Mouse (Mus musculus) c-Kit-positive CD71-positive TER-119-positive erythroid progenitor cells, embryonic 14.5 days (primary cell): ENCODE results near the gene Gm5475.

Experiments
- DNase-seq: peaks from one replicate; pipeline ENCODE4 v3.0.0-alpha.2; 2013; ENCODE audit warnings: low spot score

Gene Gm5475

DNA sequence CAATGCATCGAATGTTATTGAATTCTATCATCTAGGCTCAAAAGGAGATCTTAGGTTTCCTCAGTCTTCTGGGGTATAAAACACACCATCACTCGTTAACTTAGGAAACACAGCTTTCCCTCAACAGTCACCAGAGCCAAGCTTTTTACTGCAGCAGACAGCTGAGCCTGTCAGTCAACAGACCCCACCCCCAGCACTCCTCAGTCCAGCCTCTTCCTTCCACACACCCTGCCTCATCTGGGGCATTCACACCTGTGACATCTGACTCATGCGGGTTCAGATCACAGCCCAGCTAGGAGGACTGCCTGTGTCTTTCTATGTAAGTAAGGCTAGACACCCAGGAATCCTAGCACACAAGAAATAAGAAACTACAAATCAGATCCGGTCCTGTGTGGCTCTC lies 7.9 kb upstream of the Gm5475 start:
- DNase-seq: no peak

- no peak for DNase-seq
Observed at GRCm38 (mm10) chr15:100414942-100415341, 7.0 kb upstream of the Gm5475 start.

DNA sequence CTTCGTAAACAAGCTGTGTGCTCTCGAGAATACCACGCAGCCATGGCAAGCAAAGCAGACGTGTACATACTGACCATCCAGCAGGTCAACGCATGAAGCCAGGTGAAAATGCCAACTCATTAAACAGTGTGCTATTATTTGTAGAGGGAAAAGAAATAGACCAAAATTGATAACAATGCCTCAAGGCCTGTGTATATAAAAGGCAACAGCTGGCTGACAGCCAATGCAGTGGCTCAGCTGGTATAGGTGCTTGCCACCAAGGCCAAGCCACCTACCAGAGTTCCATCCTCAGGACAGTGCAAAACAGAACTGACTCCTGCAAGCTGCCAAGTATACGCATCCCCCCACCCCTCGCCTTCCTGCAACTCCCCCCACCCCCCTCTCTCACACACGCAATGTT lies 6.3 kb upstream of the Gm5475 start:
- DNase-seq: no peak

GRCm38 (mm10) chr15:100417854-100418450 lies 4.0 kb upstream of the Gm5475 start:
- no peak for DNase-seq

DNA sequence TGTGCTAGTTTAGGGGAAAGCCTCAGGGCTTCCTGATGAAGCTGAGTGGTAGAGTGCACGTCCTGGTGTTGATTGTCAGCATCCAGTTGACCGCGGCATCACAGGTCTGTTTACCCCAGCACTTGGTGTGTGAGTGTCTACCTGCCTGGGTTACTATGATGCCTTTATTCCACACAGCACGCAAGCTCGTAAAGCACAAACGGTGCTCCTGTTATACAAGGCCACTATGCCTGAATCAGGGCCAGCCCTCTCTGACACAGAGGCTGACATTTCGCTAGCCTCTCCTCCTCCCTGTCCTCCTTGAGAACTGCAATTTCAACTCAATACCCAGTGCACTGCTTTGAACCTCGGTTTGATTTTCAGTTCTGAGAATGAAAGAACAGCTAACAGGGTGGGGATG lies 2.6 kb upstream of the Gm5475 start:
- no peak for DNase-seq

DNA sequence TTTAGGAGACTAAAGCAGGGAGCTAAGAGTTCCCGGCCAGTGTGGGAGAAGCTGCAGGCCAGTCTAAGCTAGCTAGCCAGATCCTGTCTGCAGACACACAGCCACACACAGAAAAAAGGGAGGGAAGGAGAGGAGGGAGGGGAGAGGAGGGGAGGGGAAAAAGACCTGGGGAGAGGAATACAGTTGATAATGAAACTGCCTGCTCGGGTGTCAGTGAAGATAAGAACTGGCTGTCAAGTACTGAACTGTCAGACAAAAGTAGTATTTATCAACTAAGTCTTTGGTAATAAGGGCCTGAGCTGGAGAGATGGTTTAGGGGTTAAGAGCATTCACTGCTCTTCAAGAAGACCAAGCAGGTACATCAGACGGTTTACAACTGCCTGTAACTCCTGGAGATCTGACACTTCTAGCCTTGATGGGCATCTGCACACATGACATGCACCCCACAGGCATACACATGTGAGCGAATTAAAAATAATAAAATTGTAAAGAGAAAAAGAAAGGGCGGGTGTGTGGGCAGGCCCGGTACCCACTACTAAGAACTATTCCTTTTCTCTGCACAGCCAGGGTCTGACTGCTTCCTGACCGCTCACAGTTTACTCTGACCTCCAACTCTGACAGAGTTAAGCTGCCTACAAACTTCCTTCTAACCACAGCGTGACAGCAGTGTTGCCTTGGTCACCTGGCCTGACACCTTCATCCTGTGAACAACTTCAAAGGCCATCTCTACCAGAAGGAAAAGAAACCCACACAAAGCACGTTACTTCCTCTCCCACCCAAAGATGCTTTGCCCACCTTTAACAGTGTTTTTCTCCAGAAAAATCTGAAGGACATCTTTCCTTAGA lies 1.8 kb upstream of the Gm5475 start:
- peak; percentile 83 for DNase-seq

DNA sequence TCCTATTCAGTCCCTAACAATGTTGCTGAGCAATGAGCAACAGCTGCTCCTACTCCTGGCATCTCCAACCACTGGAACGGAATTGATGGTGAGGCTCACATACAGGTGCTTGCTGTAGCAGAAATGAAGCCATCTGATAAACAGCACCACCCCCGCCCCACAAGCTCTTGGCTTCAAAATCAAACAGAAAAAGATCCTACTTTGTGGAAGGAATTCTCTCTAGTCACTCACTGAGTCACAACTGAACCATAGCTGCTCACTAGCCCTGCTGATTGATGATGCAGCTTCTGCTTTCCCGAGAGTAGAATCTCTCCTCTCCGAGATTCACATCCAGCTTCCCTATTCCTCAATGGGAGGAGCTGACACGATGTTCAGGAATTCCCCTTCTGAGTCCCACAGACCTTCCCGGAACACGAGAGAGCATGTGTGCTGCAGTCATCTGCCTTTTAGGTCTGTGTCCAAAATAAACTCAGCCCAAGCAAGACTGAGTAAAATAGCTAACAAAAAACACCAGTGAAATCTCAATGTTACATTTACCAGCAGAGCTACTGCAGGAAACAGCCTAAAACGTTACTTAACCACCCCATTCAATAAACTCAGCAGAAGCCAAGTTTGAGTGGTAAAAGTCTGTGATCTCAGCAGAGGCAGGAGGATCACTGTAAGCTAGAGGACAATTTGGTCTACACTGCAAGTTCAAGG lies 739 bp upstream of the Gm5475 start:
- DNase-seq: peak; percentile 47

DNA sequence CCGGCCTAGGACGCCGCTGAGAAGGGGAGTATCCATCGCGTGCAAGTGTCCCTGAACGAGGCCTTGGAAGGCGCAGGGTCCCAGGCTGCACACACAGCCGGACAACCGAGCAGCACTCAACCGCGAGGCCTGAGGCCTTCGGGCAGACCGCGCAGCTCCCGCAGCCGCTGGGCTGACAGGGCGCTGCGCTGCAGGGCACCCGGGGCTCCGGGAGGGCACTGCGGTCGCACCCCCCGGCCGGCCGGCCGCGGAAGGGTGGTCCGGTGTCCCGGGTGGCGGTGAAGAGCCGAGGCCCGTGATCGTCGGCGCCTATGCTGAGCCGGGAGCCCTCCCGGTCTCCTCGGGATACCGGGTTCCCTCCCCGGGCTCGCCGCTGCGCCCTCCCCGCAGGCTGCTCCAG lies 529 bp downstream of the Gm5475 start:
- DNase-seq: no peak

- peak; percentile 94 for DNase-seq
Observed at GRCm38 (mm10) chr15:100422899-100423860, 1.2 kb downstream of the Gm5475 start.

DNA sequence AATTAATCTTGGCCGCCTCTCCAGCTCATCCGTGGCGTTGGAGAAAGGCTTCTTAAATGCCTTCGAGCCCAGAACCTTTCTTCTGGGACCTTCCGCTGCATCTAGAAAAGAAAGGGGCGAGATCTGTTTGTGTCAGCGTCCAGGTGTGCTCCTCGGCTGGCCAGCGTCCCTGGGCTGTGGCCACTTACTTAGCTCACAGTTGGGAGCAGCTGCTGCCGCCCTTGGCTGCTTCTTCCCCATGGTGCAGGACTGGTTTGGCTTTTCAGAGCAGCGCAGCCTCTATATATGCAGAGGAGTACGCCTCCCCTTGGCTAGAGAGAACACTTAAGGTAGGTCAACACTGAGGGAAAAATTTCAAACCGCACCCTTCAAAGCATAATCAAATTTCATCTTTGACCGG lies 2.0 kb downstream of the Gm5475 start:
- no peak for DNase-seq

DNA sequence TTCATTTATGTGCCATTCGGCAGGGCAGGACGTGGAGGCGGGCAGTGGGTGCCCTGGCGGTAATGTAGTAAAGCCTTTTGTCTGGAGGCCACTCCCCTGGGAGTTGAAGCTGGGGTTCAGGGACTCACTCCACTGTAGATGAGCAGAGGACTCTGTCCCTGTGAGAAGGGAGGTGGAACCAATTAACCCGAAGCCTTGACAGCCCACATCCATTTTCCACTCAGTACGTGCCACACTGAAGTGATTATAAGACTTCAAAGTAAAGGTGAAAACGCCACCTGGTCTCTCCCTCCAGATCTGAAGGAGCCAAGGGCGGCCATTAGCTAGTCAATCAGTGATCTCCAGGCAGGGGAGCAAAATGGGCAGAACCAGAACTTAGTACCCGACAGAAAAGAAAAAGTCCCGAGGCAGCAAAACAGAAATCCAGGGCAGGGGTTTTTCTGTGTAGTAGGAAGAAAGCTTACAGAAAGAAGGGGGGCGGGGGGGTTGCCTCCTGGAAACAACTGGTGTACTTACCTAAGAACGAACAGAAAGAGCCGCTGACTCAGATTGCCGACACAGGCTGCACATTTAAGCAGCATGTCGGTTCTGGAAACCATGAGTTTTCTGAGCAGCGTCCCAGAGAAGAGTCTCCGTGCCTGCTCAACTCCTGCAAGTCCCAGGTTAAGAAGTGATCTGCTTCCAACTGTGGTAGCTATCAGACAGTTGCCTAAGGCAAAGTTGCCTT lies 2.6 kb downstream of the Gm5475 start, which contains the start of gene Slc11a2:
Gene Slc11a2, minus strand, starts transcription at position 677 of the 727 bp plus-strand sequence.
- no peak for DNase-seq

GRCm38 (mm10) chr15:100428296-100428905 lies 6.5 kb downstream of the Gm5475 start:
- DNase-seq: no peak

GRCm38 (mm10) chr15:100429959-100430565 lies 8.1 kb downstream of the Gm5475 start:
- no peak for DNase-seq

- no peak for DNase-seq
Observed at GRCm38 (mm10) chr15:100433234-100433633, 11.3 kb downstream of the Gm5475 start.

DNA sequence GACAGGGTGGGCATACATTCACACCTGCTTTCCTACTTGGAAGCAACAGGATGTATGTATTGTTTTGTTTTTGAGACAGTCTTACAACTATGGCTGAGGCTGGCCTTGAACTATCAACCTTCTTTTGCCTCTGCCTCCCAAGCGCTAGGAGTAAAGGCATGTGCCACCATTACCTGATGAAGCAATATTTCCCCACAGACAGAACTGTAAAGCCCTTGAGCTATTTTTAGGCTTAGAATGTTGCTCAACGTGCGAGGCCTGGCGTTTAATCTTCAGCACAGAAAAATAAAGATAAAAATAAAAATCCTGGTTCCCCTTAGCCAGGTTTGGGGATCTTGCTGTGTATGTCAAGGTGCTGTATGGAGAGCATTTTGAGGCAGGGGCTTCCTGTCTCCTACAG lies 14.2 kb downstream of the Gm5475 start:
- no peak for DNase-seq

DNA sequence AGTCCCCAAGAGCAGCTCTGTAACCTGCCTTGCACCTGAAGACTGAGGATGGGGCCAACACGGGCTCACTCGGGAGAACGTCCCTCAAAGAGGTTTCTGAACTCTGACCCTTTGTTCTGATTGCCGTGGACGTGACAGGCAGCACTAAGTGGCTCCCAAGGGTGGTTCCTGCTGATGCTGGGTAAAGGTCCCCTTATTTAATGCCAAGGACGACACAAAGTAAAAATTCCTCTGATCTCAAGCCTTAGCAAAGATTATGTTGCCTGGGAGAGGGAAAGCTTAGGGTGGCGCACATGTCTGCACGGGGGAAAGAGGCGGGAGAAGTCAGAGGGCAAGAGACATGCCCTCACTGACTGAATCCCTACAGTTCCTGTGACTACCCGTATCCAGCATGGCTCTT lies 14.6 kb downstream of the Gm5475 start:
- DNase-seq: no peak

GRCm38 (mm10) chr15:100443126-100443922 lies 21.4 kb downstream of the Gm5475 start:
- peak; percentile 78 for DNase-seq

DNA sequence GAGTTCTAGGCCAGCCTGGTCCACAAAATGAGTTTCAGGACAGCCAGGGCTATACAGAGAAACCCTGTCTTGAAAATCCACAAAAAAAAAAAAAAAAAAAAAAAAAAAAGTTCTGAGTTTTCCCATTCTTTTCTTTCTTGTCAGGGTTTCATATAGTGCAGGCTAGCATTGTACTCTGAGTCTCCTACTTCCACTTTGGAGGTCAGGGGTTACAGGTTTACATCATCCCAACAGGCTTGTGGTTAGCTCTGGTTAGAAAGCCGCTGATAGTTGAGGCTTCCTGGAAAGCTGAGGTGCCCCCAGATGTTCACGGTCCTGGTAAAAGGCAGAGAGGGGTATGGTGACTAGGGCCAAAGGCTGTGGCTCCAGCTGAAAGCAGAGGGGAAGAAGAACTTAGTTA lies 24.9 kb downstream of the Gm5475 start:
- no peak for DNase-seq

DNA sequence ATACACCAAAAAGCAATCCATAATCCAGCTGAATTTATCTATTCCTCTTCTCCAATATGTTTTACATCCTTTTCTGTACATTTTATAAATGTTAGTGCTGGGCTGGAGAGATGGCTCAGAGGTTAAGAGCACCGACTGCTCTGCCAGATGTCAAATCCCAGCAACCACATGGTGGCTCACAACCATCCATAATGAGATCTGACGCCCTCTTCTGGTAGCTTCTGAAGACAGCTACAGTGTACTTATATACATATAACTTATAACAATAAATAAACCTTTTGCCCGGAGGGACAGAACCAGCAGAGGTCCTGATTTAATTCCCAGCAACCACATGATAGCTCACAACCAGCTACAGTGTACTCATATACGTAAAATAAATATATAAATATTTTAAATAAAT lies 26.6 kb downstream of the Gm5475 start:
- no peak for DNase-seq
